Mouse (Mus musculus) liver, embryonic 14.5 days (tissue): ENCODE measurements around the gene Fam168a. TPM values are rescaled to one million over a fixed set of nuclear protein-coding genes. Genes with fewer than 3 reads are reported as not detected.
A peak's percentile ranks its signal among the peaks of the same experiment; 100 is the strongest.

Source experiments
- ATAC-seq: fragments of 200-750 bp; cut with Nextera tagmentation; 2 replicates; pipeline ENCODE4 v1.8.0; 2017; ENCODE audit warnings: moderate number of reproducible peaks, mild to moderate bottlenecking, moderate library complexity; ENCODE audit not compliant: insufficient read depth
- DNase-seq, 3 experiments: peaks; one replicate each; pipeline ENCODE4 v3.0.0-alpha.2; 2012 to 2013; ENCODE audit warnings: low read depth in 3 of 3, low spot score in 3 of 3
- H3K27ac ChIP-seq: fragments of 300-500 bp; sonication (generic); 2 replicates; pipeline ENCODE4 v1.5.1; 2014; ENCODE audit warnings: moderate library complexity, mild to moderate bottlenecking, control low read depth, inconsistent platforms
- H3K27me3 ChIP-seq: fragments of 300-500 bp; sonication (generic); 2 replicates; pipeline ENCODE4 v1.6.1; 2014; ENCODE audit warnings: mild to moderate bottlenecking, low read length, moderate library complexity; ENCODE audit not compliant: control insufficient read depth, insufficient read depth
- H3K36me3 ChIP-seq: fragments of 300-500 bp; sonication (generic); replicated peaks from 2 replicates; pipeline ENCODE4 v1.6.1; 2014; ENCODE audit warnings: low read depth; ENCODE audit not compliant: control insufficient read depth, insufficient read depth
- H3K4me1 ChIP-seq, 2 experiments: fragments of 200-500 bp in 1 of 2; fragments of 300-500 bp in 1 of 2; sonication (generic) in 1 of 2; replicated peaks; 2 replicates each; pipeline ENCODE4 v1.6.1; 2012 to 2014; ENCODE audit warnings: antibody characterized with exemption in 1 of 2, inconsistent platforms in 1 of 2, low read length in 1 of 2; ENCODE audit not compliant: control insufficient read depth in 2 of 2, insufficient read depth in 2 of 2
- H3K4me2 ChIP-seq: fragments of 300-500 bp; sonication (generic); 2 replicates; pipeline ENCODE4 v1.6.1; 2014; ENCODE audit warnings: low read depth, mild to moderate bottlenecking, control low read depth, moderate library complexity
- H3K4me3 ChIP-seq, 2 experiments: fragments of 200-500 bp in 1 of 2; fragments of 300-500 bp in 1 of 2; sonication (generic) in 1 of 2; 2 replicates each; pipeline ENCODE4 v1.5.1; 2012 to 2014; ENCODE audit warnings: low read depth in 2 of 2, low read length in 2 of 2, mild to moderate bottlenecking in 2 of 2, control low read depth in 1 of 2, inconsistent platforms in 1 of 2, moderate library complexity in 1 of 2; ENCODE audit not compliant: insufficient read depth in 1 of 2
- H3K9ac ChIP-seq: fragments of 300-500 bp; sonication (generic); replicated peaks from 2 replicates; pipeline ENCODE4 v1.6.1; 2014; ENCODE audit warnings: mild to moderate bottlenecking, control low read depth, moderate library complexity
- H3K9me3 ChIP-seq: fragments of 300-500 bp; sonication (generic); 2 replicates; pipeline ENCODE4 v1.6.1; 2016; ENCODE audit warnings: low read length, mixed read lengths; ENCODE audit not compliant: control insufficient read depth
- CTCF ChIP-seq: IDR thresholded peaks from 2 replicates; pipeline ENCODE4 v1.5.1; 2016; ENCODE audit warnings: antibody characterized with exemption, low read depth, control low read depth
- EP300 ChIP-seq: IDR thresholded peaks from 2 replicates; pipeline ENCODE4 v1.6.1; 2016; ENCODE audit warnings: antibody characterized with exemption, low read depth
- WGBS: fragments of 180-500 bp; shearing (Covaris S2); extraction: QIAGEN DNeasy Blood & Tissue Kit; methylation state at CpG from one replicate; pipeline ENCODE4 v1.1.7; 2014; ENCODE audit not compliant: insufficient replicate concordance; 5-methylcytosine and 5-hydroxymethylcytosine counted together
- polyA plus RNA-seq, 2 experiments: library from polyadenylated mRNA; depleted of rRNA in 1 of 2; stranded (reverse) in 1 of 2; unstranded in 1 of 2; fragments of >200 nt; fragmentation: Nextera tagmentation in 1 of 2; extraction: Ambion mirVana in 1 of 2; gene quantifications; 2 replicates each; pipeline versions ENCODE4 v1.2.1 to v1.2.3; 2012 to 2014

The Fam168a gene
- polyA plus RNA-seq (2012; rRNA removed) (4.1 TPM in 2 replicates), polyA plus RNA-seq (2014; fragmentation: Nextera tagmentation; extraction: Ambion mirVana) (4.4 and 6.3 TPM in 2 replicates)

GRCm38 (mm10) chr7:100706143-100706841, at the start of gene Fam168a:
TSS of gene Fam168a (plus strand) at chr7:100706635.
- peak within 1 kb of the TSS; percentile 85 for H3K4me2 ChIP-seq
- peak; percentile 79 to 82 (median 81) for DNase-seq
- no peaks in the 10 kb centered on the region for H3K9me3 ChIP-seq
- peaks cover 4 to 8% of the 10 kb centered on the region in 2 experiments; a peak in 3 of 4 replicates for H3K4me1 ChIP-seq
- peak within 1 kb of the TSS; percentile 78 to 81 for H3K4me3 ChIP-seq
- H3K36me3 ChIP-seq, result no peaks in the 10 kb centered on the region
- H3K27me3 ChIP-seq, result no peaks in the 10 kb centered on the region
- under 1% methylated on average over 34 of the region's 37 CpGs for WGBS
- peak; percentile 98 for ATAC-seq
- H3K27ac ChIP-seq, result peak within 1 kb of the TSS; percentile 15
- peak within 1 kb of the TSS; percentile 83 for H3K9ac ChIP-seq
- TF ChIP-seq EP300 (no peak), CTCF (peak; percentile 43)

GRCm38 (mm10) chr7:100656739-100657138, 49.7 kb upstream of the Fam168a start:
- WGBS, result 44% methylated on average over 5 of the region's 5 CpGs
- no peaks in the 10 kb centered on the region for H3K4me1 ChIP-seq
- H3K36me3 ChIP-seq, result no peaks in the 10 kb centered on the region
- ATAC-seq (no peak), DNase-seq (no peak)
- no peak overlapping the region for H3K4me2 ChIP-seq
- H3K9ac ChIP-seq, result no peak overlapping the region
- no peak overlapping the region for H3K27ac ChIP-seq
- no peaks in the 10 kb centered on the region for H3K27me3 ChIP-seq
- H3K4me3 ChIP-seq, result no peak overlapping the region
- no peaks in the 10 kb centered on the region for H3K9me3 ChIP-seq
- TF ChIP-seq EP300 (no peak), CTCF (no peak)

DNA sequence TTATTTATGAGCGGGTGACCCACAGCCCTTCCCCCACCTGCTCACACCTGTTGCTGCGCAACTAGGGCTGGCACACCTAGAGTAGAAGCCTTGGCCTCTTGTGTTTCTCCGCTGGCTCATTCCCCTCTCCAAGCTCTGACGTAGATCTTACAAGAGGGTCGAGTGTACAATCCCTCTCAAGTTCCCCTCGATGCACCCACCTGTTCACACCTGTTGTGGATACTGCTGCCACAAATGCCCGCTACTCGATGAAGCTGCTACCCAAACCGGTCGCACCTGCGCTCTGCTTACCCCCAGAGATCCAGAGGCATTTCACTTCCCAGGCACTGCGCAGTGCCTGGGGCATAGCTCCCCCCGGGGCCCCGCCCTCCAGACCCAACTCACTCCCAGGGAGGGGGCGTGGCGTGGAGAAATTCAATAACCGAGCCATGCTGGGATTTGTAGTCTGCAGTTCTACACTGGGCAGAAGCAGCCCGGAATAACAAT, 48.3 kb upstream of the Fam168a start:
- no peak overlapping the region for H3K4me3 ChIP-seq
- peak overlapping the region; percentile 6; the same call in 1 of the 2 replicates for H3K4me2 ChIP-seq
- DNase-seq, result no peak
- peak; percentile 27; the same call in 1 of the 2 replicates for ATAC-seq
- H3K36me3 ChIP-seq, result no peaks in the 10 kb centered on the region
- TF ChIP-seq EP300 (no peak), CTCF (no peak)
- H3K4me1 ChIP-seq, result peaks cover 0 to 3% of the 10 kb centered on the region in 2 experiments; a peak in 1 of 4 replicates
- H3K27ac ChIP-seq, result no peak overlapping the region
- 42% methylated on average over 18 of the region's 18 CpGs for WGBS
- no peak overlapping the region for H3K9ac ChIP-seq
- no peaks in the 10 kb centered on the region for H3K27me3 ChIP-seq
- H3K9me3 ChIP-seq, result no peaks in the 10 kb centered on the region

DNA sequence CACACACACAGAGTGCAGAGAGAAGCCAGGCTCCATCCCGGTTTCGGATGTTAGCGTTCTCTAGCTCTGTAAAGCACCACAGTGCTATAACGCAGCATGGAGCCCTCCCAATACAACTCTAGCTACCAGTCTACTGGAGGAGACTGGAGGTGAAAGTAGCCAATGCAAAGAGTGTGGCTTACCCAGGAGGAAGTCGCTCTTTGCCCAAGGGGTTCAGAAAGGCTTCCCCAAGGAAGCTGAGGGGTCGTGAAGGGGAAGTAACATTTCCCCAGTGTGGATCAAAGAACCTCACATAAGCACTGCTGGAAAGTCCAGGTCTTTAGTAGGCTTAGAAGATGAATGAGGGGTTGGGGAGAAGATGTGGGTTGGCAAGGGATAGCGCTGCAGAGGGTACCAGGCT, 45.2 kb upstream of the Fam168a start:
- 56% methylated on average over 7 of the region's 7 CpGs for WGBS
- DNase-seq (no peak), ATAC-seq (no peak)
- H3K27ac ChIP-seq, result no peak overlapping the region
- H3K27me3 ChIP-seq, result no peaks in the 10 kb centered on the region
- H3K4me2 ChIP-seq, result no peak overlapping the region
- peaks cover 0 to 3% of the 10 kb centered on the region in 2 experiments; a peak in 1 of 4 replicates for H3K4me1 ChIP-seq
- no peaks in the 10 kb centered on the region for H3K36me3 ChIP-seq
- H3K4me3 ChIP-seq, result no peak overlapping the region
- no peaks in the 10 kb centered on the region for H3K9me3 ChIP-seq
- TF ChIP-seq CTCF, result no peak
- no peak overlapping the region for H3K9ac ChIP-seq

- H3K4me3 ChIP-seq, result no peak within 1 kb of the TSS
These were observed 44.2 kb upstream of the Fam168a start, which contains the start of gene Plekhb1 for GRCm38 (mm10) chr7:100662231-100662630. TSS of gene Plekhb1 (minus strand) at chr7:100662414.

More at GRCm38 (mm10) chr7:100662231-100662630, 44.2 kb upstream of the Fam168a start, which contains the start of gene Plekhb1:
- Histone ChIP-seq H3K27ac (no peak within 1 kb of the TSS), H3K9ac (no peak within 1 kb of the TSS), H3K36me3 (no peaks in the 10 kb centered on the region), H3K4me1 (peaks cover 0 to 3% of the 10 kb centered on the region in 2 experiments; a peak in 1 of 4 replicates), H3K9me3 (no peaks in the 10 kb centered on the region), H3K4me2 (no peak within 1 kb of the TSS), H3K27me3 (no peaks in the 10 kb centered on the region)
- WGBS, result 73% methylated on average over 8 of the region's 8 CpGs
- DNase-seq (no peak), ATAC-seq (no peak)
- TF ChIP-seq EP300 (no peak), CTCF (no peak)
